Mouse (Mus musculus): ENCODE measurements at regions not wholly inside any gene's neighbourhood (a gene's known extent, or its start where the extent isn't known, plus 50 kb on each side); places are given as distances from the start of the nearest gene placed in this dataset.

- no peak for TF ChIP-seq CTCF (IDR thresholded peaks at IDR 0.05; ENCODE audit: borderline replicate concordance, extremely low read depth, insufficient read depth, insufficient read length)
- no peak for TF ChIP-seq POLR2A (IDR thresholded peaks at IDR 0.05; ENCODE audit: borderline replicate concordance, extremely low read depth, insufficient read depth, insufficient read length, poor library complexity, severe bottlenecking)
Measured at GRCm38 (mm10) chr16:84355118-84355517, 159.8 kb upstream of the A730009L09Rik start.
